Mouse (Mus musculus): ENCODE measurements around the gene Nlrc4. TPM values are rescaled to one million over a fixed set of nuclear protein-coding genes. Genes with fewer than 3 reads are reported as not detected.

Nlrc4 gene
- total RNA-seq, 1 experiment from 2014 or later = 3.2 TPM

GRCm38 (mm10) chr17:74394855-74395254 lies 64.1 kb downstream of the Nlrc4 start:
- ATAC-seq (replicated peaks in 1 of 2; ENCODE audit: insufficient read depth in 1 of 2, low FRiP score in 2 of 2, low TSS enrichment in 1 of 2, low read depth in 1 of 2, poor library complexity in 2 of 2, severe bottlenecking in 2 of 2) = peak; percentile 8 to 18; a peak in 2 of 4 replicates

DNA sequence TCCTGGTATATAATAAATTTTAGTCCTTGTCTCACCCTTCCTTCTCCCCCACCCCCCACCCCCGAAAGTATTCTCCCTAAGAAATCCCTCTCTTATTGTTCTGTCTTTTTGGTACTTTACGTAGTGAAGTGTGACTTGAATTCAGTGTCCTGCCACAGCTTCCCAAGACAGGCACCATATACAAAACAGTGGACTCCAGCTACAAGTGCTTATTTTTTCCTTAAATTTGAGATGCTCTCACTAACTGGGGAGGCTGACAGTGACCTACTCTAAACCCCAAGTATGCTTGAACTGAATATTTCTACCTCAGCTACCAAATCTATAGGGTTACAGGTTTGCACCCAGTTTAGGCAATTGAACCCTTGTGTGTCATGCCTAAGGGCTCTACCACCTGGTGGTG lies 64.6 kb downstream of the Nlrc4 start:
- ATAC-seq (replicated peaks in 1 of 2; ENCODE audit: insufficient read depth in 1 of 2, low FRiP score in 2 of 2, low TSS enrichment in 1 of 2, low read depth in 1 of 2, poor library complexity in 2 of 2, severe bottlenecking in 2 of 2) = no peak

- no peak for ATAC-seq (replicated peaks in 1 of 2; ENCODE audit: insufficient read depth in 1 of 2, low FRiP score in 2 of 2, low TSS enrichment in 1 of 2, low read depth in 1 of 2, poor library complexity in 2 of 2, severe bottlenecking in 2 of 2)
Measured at GRCm38 (mm10) chr17:74389847-74390246, 69.1 kb downstream of the Nlrc4 start.

DNA sequence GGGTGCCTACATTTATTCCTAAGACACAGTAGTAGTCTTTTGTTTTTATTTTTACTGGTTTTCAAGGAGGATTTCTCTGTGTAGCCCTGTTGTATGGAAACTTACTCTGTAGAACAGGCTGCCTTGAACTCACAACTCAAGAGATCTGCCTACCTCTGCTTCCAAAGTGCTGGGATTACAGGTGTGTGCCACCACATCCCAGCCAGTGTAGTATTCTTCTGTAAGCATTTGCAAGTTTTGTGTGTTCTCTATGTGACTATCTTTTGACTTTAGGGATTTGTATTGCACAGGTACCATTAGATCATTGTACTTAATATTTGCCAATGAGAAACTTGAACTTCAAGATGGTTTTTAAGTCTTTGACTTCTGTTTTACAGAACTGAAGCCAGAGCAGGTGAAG lies 72.3 kb downstream of the Nlrc4 start:
- ATAC-seq (replicated peaks in 1 of 2; ENCODE audit: insufficient read depth in 1 of 2, low FRiP score in 2 of 2, low TSS enrichment in 1 of 2, low read depth in 1 of 2, poor library complexity in 2 of 2, severe bottlenecking in 2 of 2) = peak in 1 of 2 experiments; percentile 56; a peak in 1 of 4 replicates

GRCm38 (mm10) chr17:74376916-74377315 lies 82.0 kb downstream of the Nlrc4 start:
- ATAC-seq (replicated peaks in 1 of 2; ENCODE audit: insufficient read depth in 1 of 2, low FRiP score in 2 of 2, low TSS enrichment in 1 of 2, low read depth in 1 of 2, poor library complexity in 2 of 2, severe bottlenecking in 2 of 2) = no peak

Other genes starting within 250 kb of the Nlrc4 start
- gene Memo1, start 163.6 kb downstream of the Nlrc4 start, total RNA-seq (2017) = 93.2 and 131 TPM in 2 replicates
- gene Dpy30, start 135.2 kb downstream of the Nlrc4 start, total RNA-seq (2017) = 120 and 150 TPM in 2 replicates
- 64.4 and 74.5 TPM in 2 replicates for gene Spast, start 120.2 kb downstream of the Nlrc4 start, total RNA-seq (2017)
- gene Slc30a6, start 63.5 kb downstream of the Nlrc4 start, total RNA-seq (2017) = 12.9 and 16.6 TPM in 2 replicates
- gene Yipf4, start 30.4 kb upstream of the Nlrc4 start, total RNA-seq (2017) = 45.7 and 57.2 TPM in 2 replicates
- 174 and 195 TPM in 2 replicates for gene Birc6, start 69.2 kb upstream of the Nlrc4 start, total RNA-seq (2017)